Mouse (Mus musculus): ENCODE results near the gene Taco1. TPM values are rescaled to one million over a fixed set of nuclear protein-coding genes. Genes with fewer than 3 reads are reported as not detected.

Gene Taco1
- 7.3 and 7.4 TPM in 2 replicates for polyA plus RNA-seq (2015; fragmentation: Nextera tagmentation; extraction: Ambion mirVana)

DNA sequence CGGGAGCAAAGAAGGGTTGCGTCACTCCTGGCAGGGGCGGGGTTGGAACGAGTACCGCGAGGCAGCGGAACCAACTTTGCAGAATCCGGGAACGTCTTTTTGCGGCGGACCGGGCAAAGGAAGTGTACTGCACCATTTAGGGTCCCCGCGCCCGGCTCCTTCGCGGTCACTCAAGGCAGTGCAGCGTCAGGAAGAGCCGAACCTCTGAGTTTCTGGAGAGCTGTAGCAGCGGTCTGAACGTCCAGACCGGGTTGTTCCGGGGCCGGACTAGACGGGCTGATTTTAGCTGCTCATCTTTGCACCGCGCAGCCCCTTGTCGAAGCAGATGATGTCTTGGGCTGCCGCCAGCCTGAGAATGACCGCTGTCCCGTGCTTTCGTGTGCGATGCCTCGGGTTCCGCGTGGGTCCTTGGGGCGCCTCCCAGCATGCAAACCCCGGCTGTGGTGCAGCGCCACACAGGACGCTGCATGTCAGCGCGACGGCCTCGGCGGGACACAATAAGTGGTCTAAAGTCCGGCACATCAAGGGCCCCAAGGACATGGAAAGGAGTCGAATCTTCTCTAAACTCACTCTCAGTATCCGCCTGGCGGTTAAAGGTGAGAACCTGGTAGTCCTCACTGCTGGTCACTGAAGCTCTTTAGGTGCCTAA, at the start of gene Taco1:
Gene Taco1, plus strand, starts transcription at position 139 of the 649 bp plus-strand sequence.

GRCm38 (mm10) chr11:106036548-106037417, 29.1 kb upstream of the Taco1 start, which contains the start of gene Dcaf7:
Dcaf7 (plus strand) TSS chr11:106036872.

GRCm38 (mm10) chr11:106083708-106084701, 18.1 kb downstream of the Taco1 start, which contains the start of gene Map3k3:
Map3k3 (plus strand) TSS chr11:106084613.

Other genes starting within 250 kb of the Taco1 start
- gene Cyb561, start 112.7 kb upstream of the Taco1 start, polyA plus RNA-seq (2015; fragmentation: Nextera tagmentation; extraction: Ambion mirVana) = 33.6 and 35.0 TPM in 2 replicates
- 7.6 and 8.0 TPM in 2 replicates for gene Ace, start 98.1 kb upstream of the Taco1 start, polyA plus RNA-seq (2015; fragmentation: Nextera tagmentation; extraction: Ambion mirVana)
- 0.10 TPM in 1 of 2 replicates, not detected in the other for gene Ace3, start 71.4 kb upstream of the Taco1 start, polyA plus RNA-seq (2015; fragmentation: Nextera tagmentation; extraction: Ambion mirVana)
- 2.5 and 3.9 TPM in 2 replicates for gene Kcnh6, start 57.9 kb upstream of the Taco1 start, polyA plus RNA-seq (2015; fragmentation: Nextera tagmentation; extraction: Ambion mirVana)
- 117 and 140 TPM in 2 replicates for gene Dcaf7, start 29.2 kb upstream of the Taco1 start, polyA plus RNA-seq (2015; fragmentation: Nextera tagmentation; extraction: Ambion mirVana)
- gene Map3k3, start 18.6 kb downstream of the Taco1 start, polyA plus RNA-seq (2015; fragmentation: Nextera tagmentation; extraction: Ambion mirVana) = 11.0 and 12.1 TPM in 2 replicates
- not detected in 2 replicates for gene Gm10840, start 94.8 kb downstream of the Taco1 start, polyA plus RNA-seq (2015; fragmentation: Nextera tagmentation; extraction: Ambion mirVana)
- 104 and 107 TPM in 2 replicates for gene Limd2, start 94.8 kb downstream of the Taco1 start, polyA plus RNA-seq (2015; fragmentation: Nextera tagmentation; extraction: Ambion mirVana)
- gene Strada, start 136.1 kb downstream of the Taco1 start, polyA plus RNA-seq (2015; fragmentation: Nextera tagmentation; extraction: Ambion mirVana) = 24.1 and 24.5 TPM in 2 replicates
- gene Ccdc47, start 150.3 kb downstream of the Taco1 start, polyA plus RNA-seq (2015; fragmentation: Nextera tagmentation; extraction: Ambion mirVana) = 73.1 and 80.1 TPM in 2 replicates
- gene Ddx42, start 150.9 kb downstream of the Taco1 start, polyA plus RNA-seq (2015; fragmentation: Nextera tagmentation; extraction: Ambion mirVana) = 52.9 and 54.4 TPM in 2 replicates
- gene Ftsj3, start 190.0 kb downstream of the Taco1 start, polyA plus RNA-seq (2015; fragmentation: Nextera tagmentation; extraction: Ambion mirVana) = 26.2 and 28.3 TPM in 2 replicates
- 291 and 312 TPM in 2 replicates for gene Psmc5, start 190.1 kb downstream of the Taco1 start, polyA plus RNA-seq (2015; fragmentation: Nextera tagmentation; extraction: Ambion mirVana)
- gene Smarcd2, start 206.9 kb downstream of the Taco1 start, polyA plus RNA-seq (2015; fragmentation: Nextera tagmentation; extraction: Ambion mirVana) = 10.6 and 12.2 TPM in 2 replicates
- 0.14 TPM in 1 of 2 replicates, not detected in the other for gene Tcam1, start 210.6 kb downstream of the Taco1 start, polyA plus RNA-seq (2015; fragmentation: Nextera tagmentation; extraction: Ambion mirVana)
- not detected in 2 replicates for gene Gh, start 235.8 kb downstream of the Taco1 start, polyA plus RNA-seq (2015; fragmentation: Nextera tagmentation; extraction: Ambion mirVana)
- gene Cd79b, start 248.7 kb downstream of the Taco1 start, polyA plus RNA-seq (2015; fragmentation: Nextera tagmentation; extraction: Ambion mirVana) = 1.5 TPM in 2 replicates

Measured in neural tube, postnatal 0 days (tissue).